Mouse (Mus musculus) liver, postnatal 0 days (tissue): Measurements from ENCODE around the gene Dek. TPM values are rescaled to one million over a fixed set of nuclear protein-coding genes. Genes with fewer than 3 reads are reported as not detected.

ENCODE experiments used
- ATAC-seq: fragments of 200-750 bp; cut with Nextera tagmentation; 2 replicates; pipeline ENCODE4 v1.8.0; 2017; ENCODE audit warnings: mild to moderate bottlenecking, moderate library complexity
- DNase-seq: peaks from one replicate; pipeline ENCODE4 v3.0.0-alpha.2; 2016
- H3K27ac ChIP-seq: fragments of 300-500 bp; sonication (generic); 2 replicates; pipeline ENCODE4 v1.5.1; 2014; ENCODE audit warnings: antibody characterized with exemption, moderate library complexity, mild to moderate bottlenecking, low read depth
- H3K27me3 ChIP-seq: fragments of 300-500 bp; sonication (generic); 2 replicates; pipeline ENCODE4 v1.6.1; 2014; ENCODE audit warnings: low read length, control low read depth, mixed read lengths; ENCODE audit not compliant: insufficient read depth
- H3K36me3 ChIP-seq: fragments of 300-500 bp; sonication (generic); replicated peaks from 2 replicates; pipeline ENCODE4 v1.6.1; 2014; ENCODE audit warnings: mild to moderate bottlenecking, control low read depth, low read length, moderate library complexity, mixed read lengths; ENCODE audit not compliant: insufficient read depth
- H3K4me1 ChIP-seq: fragments of 300-500 bp; sonication (generic); 2 replicates; pipeline ENCODE4 v1.6.1; 2014; ENCODE audit warnings: antibody characterized with exemption, mild to moderate bottlenecking, control low read depth; ENCODE audit not compliant: insufficient read depth
- H3K4me2 ChIP-seq: fragments of 300-500 bp; sonication (generic); 2 replicates; pipeline ENCODE4 v1.6.1; 2014; ENCODE audit warnings: low read depth, mild to moderate bottlenecking, low read length, moderate library complexity, mixed read lengths
- H3K4me3 ChIP-seq: fragments of 300-500 bp; sonication (generic); 2 replicates; pipeline ENCODE4 v1.5.1; 2014; ENCODE audit warnings: low read depth, low read length
- H3K9ac ChIP-seq: fragments of 300-500 bp; sonication (generic); replicated peaks from 2 replicates; pipeline ENCODE4 v1.6.1; 2014; ENCODE audit warnings: mild to moderate bottlenecking, moderate library complexity
- H3K9me3 ChIP-seq: fragments of 300-500 bp; sonication (generic); 2 replicates; pipeline ENCODE4 v1.6.1; 2016; ENCODE audit warnings: mild to moderate bottlenecking, control low read depth, low read length, mixed read lengths
- CTCF ChIP-seq: sonication (generic); IDR thresholded peaks from 2 replicates; pipeline ENCODE4 v1.5.1; 2016; ENCODE audit warnings: antibody characterized with exemption, low read depth
- EP300 ChIP-seq: IDR thresholded peaks from 2 replicates; pipeline ENCODE4 v1.6.1; 2016; ENCODE audit warnings: antibody characterized with exemption, low read depth, mild to moderate bottlenecking
- WGBS: fragments of 180-500 bp; shearing (Covaris S2); extraction: QIAGEN DNeasy Blood & Tissue Kit; methylation state at CpG from one replicate; pipeline ENCODE4 v1.1.7; 2014; ENCODE audit not compliant: insufficient replicate concordance; 5-methylcytosine and 5-hydroxymethylcytosine counted together
- polyA plus RNA-seq: library from polyadenylated mRNA; unstranded; fragments of >200 nt; fragmentation: Nextera tagmentation; extraction: Ambion mirVana; gene quantifications from 2 replicates; pipeline ENCODE4 v1.2.1, GENCODE M21; 2015

Dek gene
- polyA plus RNA-seq, 1 experiment from 2014 or later: 302 TPM

- Histone ChIP-seq H3K4me2 (peak overlapping the region; percentile 87), H3K27ac (peak overlapping the region; percentile 99), H3K27me3 (no peaks in the 10 kb centered on the region), H3K36me3 (peaks cover 26% of the 10 kb centered on the region), H3K4me3 (peak overlapping the region; percentile 91), H3K9ac (peak overlapping the region; percentile 95), H3K4me1 (peaks cover 32% of the 10 kb centered on the region), H3K9me3 (no peaks in the 10 kb centered on the region)
- peak; percentile 64 for DNase-seq
- WGBS: under 1% methylated on average over 25 of the region's 25 CpGs
- ATAC-seq: no peak
- TF ChIP-seq EP300 (no peak), CTCF (no peak)
Measured at GRCm38 (mm10) chr13:47104856-47105541, 1.0 kb downstream of the Dek start.

DNA sequence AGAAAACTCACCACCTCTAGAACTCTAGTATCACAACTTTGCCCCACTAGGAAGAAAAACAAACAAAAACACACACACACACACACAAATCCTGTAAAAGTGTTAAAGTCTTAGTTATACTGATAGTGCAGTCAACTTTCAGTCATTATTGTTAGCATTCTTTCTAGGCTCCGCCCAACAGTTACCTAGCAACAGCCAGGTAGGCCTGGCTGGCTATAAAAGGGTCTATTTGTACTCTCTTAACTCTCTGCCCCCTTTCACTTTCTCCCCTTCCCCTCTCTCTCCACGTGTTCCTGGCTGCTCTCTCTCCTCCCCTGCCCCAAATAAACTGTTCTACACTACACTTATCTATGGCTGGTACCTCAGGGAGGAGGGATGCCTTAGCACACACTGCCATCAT, 1.9 kb downstream of the Dek start:
- ATAC-seq: no peak
- Histone ChIP-seq H3K9ac (peak overlapping the region; percentile 95), H3K27ac (no peak overlapping the region), H3K4me2 (peak overlapping the region; percentile 87), H3K36me3 (peaks cover 34% of the 10 kb centered on the region), H3K4me1 (peaks cover 30% of the 10 kb centered on the region), H3K4me3 (peak overlapping the region; percentile 91), H3K9me3 (no peaks in the 10 kb centered on the region), H3K27me3 (no peaks in the 10 kb centered on the region)
- TF ChIP-seq EP300 (no peak), CTCF (no peak)
- WGBS: 28% methylated on average over 2 of the region's 2 CpGs
- DNase-seq: no peak

GRCm38 (mm10) chr13:47100587-47100986, 5.4 kb downstream of the Dek start:
- H3K4me1 ChIP-seq: peaks cover 13% of the 10 kb centered on the region
- no peak overlapping the region for H3K27ac ChIP-seq
- H3K4me3 ChIP-seq: no peak overlapping the region
- DNase-seq (no peak), ATAC-seq (no peak)
- no peak overlapping the region for H3K9ac ChIP-seq
- TF ChIP-seq EP300 (no peak), CTCF (no peak)
- 86% methylated on average over 2 of the region's 2 CpGs for WGBS
- H3K4me2 ChIP-seq: no peak overlapping the region
- no peaks in the 10 kb centered on the region for H3K9me3 ChIP-seq
- no peaks in the 10 kb centered on the region for H3K27me3 ChIP-seq
- peaks cover 64% of the 10 kb centered on the region for H3K36me3 ChIP-seq

DNA sequence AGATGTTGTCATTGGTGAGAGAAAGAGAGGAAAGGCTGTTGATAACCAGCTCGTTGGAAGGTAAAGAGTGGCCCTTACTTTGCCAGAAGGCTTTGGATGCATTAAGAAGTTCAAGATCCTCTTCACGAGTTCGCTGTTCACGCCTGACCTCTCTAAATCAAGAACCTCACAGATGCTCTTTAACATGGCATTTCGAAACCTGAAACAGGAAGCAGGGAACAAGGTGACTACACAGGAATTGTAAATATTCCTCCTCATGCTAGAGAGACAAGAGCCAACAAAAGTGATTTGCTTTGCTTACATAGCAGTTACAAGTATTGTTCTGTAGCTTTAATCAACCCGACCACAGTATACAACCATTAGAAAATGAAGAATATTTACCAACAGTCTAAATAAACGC, 6.7 kb downstream of the Dek start:
- Histone ChIP-seq H3K27me3 (no peaks in the 10 kb centered on the region), H3K9me3 (no peaks in the 10 kb centered on the region), H3K4me1 (peaks cover 12% of the 10 kb centered on the region), H3K9ac (no peak overlapping the region), H3K4me3 (no peak overlapping the region), H3K36me3 (peaks cover 77% of the 10 kb centered on the region), H3K27ac (no peak overlapping the region), H3K4me2 (no peak overlapping the region)
- ATAC-seq: no peak
- TF ChIP-seq CTCF (no peak), EP300 (no peak)
- 73% methylated on average over 7 of the region's 7 CpGs for WGBS
- no peak for DNase-seq

DNA sequence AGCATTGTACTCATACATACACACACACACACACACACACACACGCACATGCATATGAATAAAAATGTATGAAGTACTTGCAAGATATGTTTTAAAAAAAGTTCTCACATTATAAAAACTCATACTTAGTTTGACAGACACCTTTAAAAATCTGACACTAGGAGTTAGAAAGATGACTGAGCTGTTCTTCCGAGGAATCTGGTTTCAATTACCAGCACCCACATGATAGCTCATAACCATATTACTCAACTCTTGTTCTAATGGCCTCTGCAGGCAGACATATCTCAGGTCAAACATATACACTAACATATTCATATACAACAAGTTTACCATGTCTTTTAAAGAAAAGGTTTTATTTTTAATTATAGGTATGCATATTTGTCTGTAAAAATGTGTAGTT, 9.4 kb downstream of the Dek start:
- H3K27ac ChIP-seq: no peak overlapping the region
- WGBS: 88% methylated on average over 2 of the region's 2 CpGs
- TF ChIP-seq CTCF: no peak
- no peak for TF ChIP-seq EP300
- H3K4me2 ChIP-seq: no peak overlapping the region
- H3K9me3 ChIP-seq: no peaks in the 10 kb centered on the region
- H3K9ac ChIP-seq: no peak overlapping the region
- H3K4me1 ChIP-seq: no peaks in the 10 kb centered on the region
- ATAC-seq (no peak), DNase-seq (no peak)
- H3K4me3 ChIP-seq: no peak overlapping the region
- H3K36me3 ChIP-seq: peaks cover 84% of the 10 kb centered on the region
- no peaks in the 10 kb centered on the region for H3K27me3 ChIP-seq

DNA sequence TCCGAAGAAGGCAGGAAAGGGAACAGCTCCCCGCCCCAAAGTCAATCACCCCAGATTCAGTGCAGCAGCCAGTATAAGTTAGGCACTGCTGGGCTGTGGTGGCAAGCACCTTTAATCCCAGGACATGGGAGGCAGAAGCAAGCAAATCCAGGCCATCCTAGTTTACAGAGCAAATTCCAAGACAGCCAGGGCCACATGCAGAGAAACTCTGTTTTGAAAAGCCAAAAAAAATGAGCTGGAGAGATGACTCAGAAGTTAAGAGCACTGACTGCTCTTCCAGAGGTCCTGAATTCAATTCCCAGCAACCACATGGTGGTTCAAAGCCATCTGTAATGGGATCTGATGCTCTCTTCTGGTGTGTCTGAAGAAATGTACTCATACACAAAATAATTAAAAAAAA, 12.2 kb downstream of the Dek start:
- WGBS: 88% methylated on average over 2 of the region's 2 CpGs

More for the DNA sequence above, 12.2 kb downstream of the Dek start:
- ATAC-seq (no peak), DNase-seq (no peak)
- Histone ChIP-seq H3K27me3 (no peaks in the 10 kb centered on the region), H3K4me2 (no peak overlapping the region), H3K9me3 (no peaks in the 10 kb centered on the region), H3K4me3 (no peak overlapping the region), H3K36me3 (peaks cover 86% of the 10 kb centered on the region), H3K27ac (no peak overlapping the region), H3K9ac (no peak overlapping the region), H3K4me1 (no peaks in the 10 kb centered on the region)
- no peak for TF ChIP-seq CTCF
- no peak for TF ChIP-seq EP300
